Mouse (Mus musculus) liver, postnatal 0 days (tissue): ENCODE measurements at regions not wholly inside any gene's neighbourhood (a gene's known extent, or its start where the extent isn't known, plus 50 kb on each side); places are given as distances from the start of the nearest gene placed in this dataset.

Experiments used
- ATAC-seq: fragments of 200-750 bp; cut with Nextera tagmentation; 2 replicates; pipeline ENCODE4 v1.8.0; 2017; ENCODE audit warnings: mild to moderate bottlenecking, moderate library complexity
- DNase-seq: peaks from one replicate; pipeline ENCODE4 v3.0.0-alpha.2; 2016
- H3K27ac ChIP-seq: fragments of 300-500 bp; sonication (generic); 2 replicates; pipeline ENCODE4 v1.5.1; 2014; ENCODE audit warnings: antibody characterized with exemption, moderate library complexity, mild to moderate bottlenecking, low read depth
- H3K27me3 ChIP-seq: fragments of 300-500 bp; sonication (generic); 2 replicates; pipeline ENCODE4 v1.6.1; 2014; ENCODE audit warnings: low read length, control low read depth, mixed read lengths; ENCODE audit not compliant: insufficient read depth
- H3K36me3 ChIP-seq: fragments of 300-500 bp; sonication (generic); replicated peaks from 2 replicates; pipeline ENCODE4 v1.6.1; 2014; ENCODE audit warnings: mild to moderate bottlenecking, control low read depth, low read length, moderate library complexity, mixed read lengths; ENCODE audit not compliant: insufficient read depth
- H3K4me1 ChIP-seq: fragments of 300-500 bp; sonication (generic); 2 replicates; pipeline ENCODE4 v1.6.1; 2014; ENCODE audit warnings: antibody characterized with exemption, mild to moderate bottlenecking, control low read depth; ENCODE audit not compliant: insufficient read depth
- H3K4me2 ChIP-seq: fragments of 300-500 bp; sonication (generic); 2 replicates; pipeline ENCODE4 v1.6.1; 2014; ENCODE audit warnings: low read depth, mild to moderate bottlenecking, low read length, moderate library complexity, mixed read lengths
- H3K4me3 ChIP-seq: fragments of 300-500 bp; sonication (generic); 2 replicates; pipeline ENCODE4 v1.5.1; 2014; ENCODE audit warnings: low read depth, low read length
- H3K9ac ChIP-seq: fragments of 300-500 bp; sonication (generic); replicated peaks from 2 replicates; pipeline ENCODE4 v1.6.1; 2014; ENCODE audit warnings: mild to moderate bottlenecking, moderate library complexity
- H3K9me3 ChIP-seq: fragments of 300-500 bp; sonication (generic); 2 replicates; pipeline ENCODE4 v1.6.1; 2016; ENCODE audit warnings: mild to moderate bottlenecking, control low read depth, low read length, mixed read lengths
- CTCF ChIP-seq: sonication (generic); IDR thresholded peaks from 2 replicates; pipeline ENCODE4 v1.5.1; 2016; ENCODE audit warnings: antibody characterized with exemption, low read depth
- EP300 ChIP-seq: IDR thresholded peaks from 2 replicates; pipeline ENCODE4 v1.6.1; 2016; ENCODE audit warnings: antibody characterized with exemption, low read depth, mild to moderate bottlenecking
- WGBS: fragments of 180-500 bp; shearing (Covaris S2); extraction: QIAGEN DNeasy Blood & Tissue Kit; methylation state at CpG from one replicate; pipeline ENCODE4 v1.1.7; 2014; ENCODE audit not compliant: insufficient replicate concordance; 5-methylcytosine and 5-hydroxymethylcytosine counted together

DNA sequence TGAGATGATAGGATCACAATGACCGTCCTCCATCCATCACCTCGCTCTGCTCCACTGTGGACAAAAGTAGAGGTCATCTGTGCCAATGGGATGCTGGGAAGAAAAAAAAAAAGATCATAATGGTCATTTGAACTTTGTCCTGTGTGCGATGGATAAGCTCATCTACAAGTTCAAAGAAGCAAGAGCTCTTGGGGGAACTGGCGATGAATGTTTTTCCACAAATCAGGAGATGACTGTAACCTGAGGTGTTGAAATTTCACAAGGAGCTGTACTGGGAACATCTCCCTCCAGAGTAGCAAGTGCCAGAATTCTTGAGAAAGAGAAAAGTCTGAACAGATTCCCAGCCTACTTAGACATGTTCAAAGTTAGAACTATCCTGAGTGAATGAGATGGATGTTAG, 287.0 kb downstream of the Tns3 start:
- Histone ChIP-seq H3K27me3 (no peaks in the 10 kb centered on the region), H3K36me3 (no peaks in the 10 kb centered on the region), H3K27ac (no peak overlapping the region), H3K4me1 (no peaks in the 10 kb centered on the region), H3K9me3 (no peaks in the 10 kb centered on the region), H3K9ac (no peak overlapping the region), H3K4me2 (no peak overlapping the region), H3K4me3 (no peak overlapping the region)
- DNase-seq (no peak), ATAC-seq (no peak)
- TF ChIP-seq CTCF (no peak), EP300 (no peak)
- WGBS: 74% methylated on average over 4 of the region's 4 CpGs

DNA sequence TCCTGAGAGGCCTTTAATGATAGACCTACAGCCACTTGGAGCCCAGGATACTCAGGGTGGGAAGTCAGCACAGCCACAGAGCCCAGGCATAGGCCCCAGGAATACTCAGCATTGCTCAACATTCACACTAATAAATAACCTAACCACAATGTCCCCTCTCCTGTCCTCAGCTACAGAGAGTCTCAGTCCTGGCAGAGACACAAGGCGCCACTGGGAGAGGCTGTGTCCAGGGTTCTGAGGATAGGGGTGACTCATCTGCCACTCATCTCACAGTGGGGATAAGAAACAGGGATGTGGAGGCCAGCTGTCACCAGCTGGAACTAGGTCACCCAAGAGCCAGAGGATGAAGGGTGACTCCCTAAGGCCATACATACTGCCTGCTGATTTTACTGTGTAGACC, 298.8 kb downstream of the Tns3 start:
- Histone ChIP-seq H3K9ac (no peak overlapping the region), H3K4me2 (no peak overlapping the region), H3K36me3 (no peaks in the 10 kb centered on the region), H3K4me1 (no peaks in the 10 kb centered on the region), H3K27me3 (no peaks in the 10 kb centered on the region), H3K9me3 (no peaks in the 10 kb centered on the region), H3K27ac (no peak overlapping the region), H3K4me3 (no peak overlapping the region)
- ATAC-seq (no peak), DNase-seq (no peak)
- WGBS: 69% methylated on average over 1 of the region's 1 CpGs
- TF ChIP-seq EP300 (no peak), CTCF (no peak)

DNA sequence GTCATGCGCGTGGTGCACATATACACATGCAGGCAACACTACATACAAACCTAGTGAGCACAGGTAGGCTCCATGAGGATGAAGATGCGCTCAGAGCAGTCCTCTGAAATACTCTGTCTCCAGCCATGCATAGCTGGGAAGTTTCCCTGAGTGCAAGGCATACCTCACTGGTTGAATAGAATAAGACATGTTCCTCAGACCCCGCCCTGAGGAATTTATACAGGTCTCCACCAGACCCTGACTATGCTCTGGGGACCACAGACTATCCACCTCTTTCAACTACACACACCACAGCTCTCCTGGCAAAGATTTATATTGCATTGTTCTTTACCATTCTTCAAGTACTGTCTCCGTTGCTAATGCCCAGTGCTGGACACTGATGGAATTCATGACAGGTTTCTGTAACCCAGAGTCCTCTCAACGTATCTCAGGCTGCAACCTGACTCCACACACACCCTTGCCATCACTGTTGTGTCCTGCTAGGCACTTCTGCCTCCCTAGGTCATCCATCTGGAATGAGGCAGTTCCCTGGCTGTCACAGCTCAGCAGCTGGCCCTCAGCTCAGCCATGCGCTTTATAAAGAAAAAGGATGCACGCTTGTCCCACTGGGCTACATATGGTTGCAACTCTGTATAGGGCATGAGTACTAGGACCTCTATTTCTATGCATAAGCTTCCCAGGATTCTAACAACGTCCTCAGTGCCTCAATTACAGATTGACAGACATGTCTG, 299.5 kb downstream of the Tns3 start:
- H3K9me3 ChIP-seq: no peaks in the 10 kb centered on the region
- 70% methylated on average over 9 of the region's 9 CpGs for WGBS
- TF ChIP-seq CTCF (no peak), EP300 (no peak)
- no peak overlapping the region for H3K4me3 ChIP-seq
- H3K27me3 ChIP-seq: no peaks in the 10 kb centered on the region
- no peaks in the 10 kb centered on the region for H3K36me3 ChIP-seq
- H3K27ac ChIP-seq: no peak overlapping the region
- H3K4me1 ChIP-seq: no peaks in the 10 kb centered on the region
- H3K4me2 ChIP-seq: no peak overlapping the region
- DNase-seq (no peak), ATAC-seq (no peak)
- no peak overlapping the region for H3K9ac ChIP-seq

DNA sequence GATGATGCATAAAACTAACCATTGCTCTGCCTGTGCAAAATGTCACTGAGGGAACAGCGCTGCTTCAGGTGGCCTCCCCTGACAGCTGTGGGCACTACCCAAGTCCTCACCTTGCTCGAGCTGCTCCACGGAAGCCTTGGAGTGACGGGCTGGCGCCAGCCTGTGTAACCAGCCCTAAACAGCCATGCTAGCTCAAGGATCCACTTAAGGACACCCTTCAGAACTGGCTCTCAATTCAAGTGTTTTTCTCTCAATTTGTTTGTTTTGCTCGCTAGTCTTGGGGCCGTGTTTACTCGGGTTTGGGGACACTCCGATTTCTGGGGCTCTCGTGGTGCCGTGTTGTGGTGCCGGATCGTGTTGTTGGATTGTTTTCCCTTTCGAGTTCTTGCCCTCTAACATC, 319.4 kb downstream of the Tns3 start:
- Histone ChIP-seq H3K9me3 (no peaks in the 10 kb centered on the region), H3K4me1 (no peaks in the 10 kb centered on the region), H3K4me2 (no peak overlapping the region), H3K27ac (no peak overlapping the region), H3K4me3 (no peak overlapping the region), H3K36me3 (no peaks in the 10 kb centered on the region), H3K27me3 (no peaks in the 10 kb centered on the region), H3K9ac (no peak overlapping the region)
- 77% methylated on average over 14 of the region's 14 CpGs for WGBS
- ATAC-seq (no peak), DNase-seq (no peak)
- no peak for TF ChIP-seq EP300
- no peak for TF ChIP-seq CTCF

DNA sequence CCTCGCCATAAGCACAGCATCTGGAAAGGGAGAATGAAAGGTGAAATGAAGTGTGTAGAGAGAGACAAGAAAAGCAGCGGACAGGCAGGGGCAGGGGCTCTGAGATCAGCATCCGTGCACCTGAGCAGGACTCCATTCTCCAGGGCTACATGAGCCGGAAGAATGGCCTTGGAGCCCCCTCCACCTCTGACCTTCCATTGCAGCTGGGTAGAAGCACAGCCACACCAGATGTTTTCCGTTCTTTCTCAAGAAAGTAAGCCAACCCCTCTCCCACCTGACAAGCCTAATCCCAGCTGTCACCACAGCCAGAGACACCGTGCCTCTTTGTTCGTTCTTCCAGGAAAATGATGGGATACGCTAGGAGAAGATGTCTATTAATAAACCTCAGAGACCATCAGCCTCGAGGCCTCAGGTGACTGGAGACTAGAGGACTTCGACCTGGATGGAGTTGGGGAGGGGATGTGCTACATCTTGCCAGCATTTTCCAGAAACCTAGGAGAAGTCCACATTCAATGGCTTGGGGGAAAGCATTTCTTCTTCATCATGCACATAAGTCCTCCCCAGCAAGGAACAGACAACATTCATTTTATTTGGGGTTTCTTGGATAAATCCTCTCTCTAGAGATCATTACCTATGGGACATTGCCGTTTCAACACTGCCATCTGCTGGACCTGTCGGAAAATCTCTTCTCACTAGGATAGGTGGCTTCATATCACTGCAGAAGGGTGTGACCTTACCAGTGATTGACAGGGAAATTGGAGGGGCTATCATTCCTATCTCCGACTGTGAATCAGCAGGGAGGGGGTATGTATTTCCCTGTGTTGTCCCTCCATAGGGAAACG, 361.8 kb downstream of the Tns3 start:
- ATAC-seq: no peak
- 52% methylated on average over 14 of the region's 14 CpGs for WGBS

DNA sequence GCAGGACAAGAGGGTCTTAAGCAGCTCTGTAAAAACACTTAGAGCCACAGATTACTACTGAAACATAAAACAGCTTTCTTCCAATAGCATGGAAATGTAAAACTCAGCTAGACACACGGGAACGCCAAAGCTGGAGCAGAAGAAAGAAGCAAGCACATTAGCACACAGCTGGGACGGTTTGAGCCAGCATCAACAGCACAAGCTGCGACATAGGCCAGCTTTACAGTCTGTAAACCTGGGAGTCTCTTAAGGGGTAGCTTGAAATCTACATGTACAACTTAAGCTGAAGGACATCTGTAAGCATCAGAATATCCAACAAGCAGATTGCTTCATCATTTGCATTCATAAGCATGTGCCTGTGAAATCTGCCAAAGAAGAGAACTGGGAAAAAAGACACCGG, 366.9 kb downstream of the Tns3 start:
- Histone ChIP-seq H3K27ac (no peak overlapping the region), H3K27me3 (no peaks in the 10 kb centered on the region), H3K9ac (no peak overlapping the region), H3K4me2 (no peak overlapping the region), H3K4me3 (no peak overlapping the region), H3K36me3 (no peaks in the 10 kb centered on the region), H3K4me1 (no peaks in the 10 kb centered on the region), H3K9me3 (no peaks in the 10 kb centered on the region)
- ATAC-seq (no peak), DNase-seq (no peak)
- TF ChIP-seq EP300: no peak
- TF ChIP-seq CTCF: no peak
- 75% methylated on average over 5 of the region's 5 CpGs for WGBS

More for the DNA sequence above, 361.8 kb downstream of the Tns3 start:
- Histone ChIP-seq H3K36me3 (no peaks in the 10 kb centered on the region), H3K9me3 (no peaks in the 10 kb centered on the region), H3K4me2 (no peak overlapping the region), H3K4me3 (no peak overlapping the region), H3K4me1 (no peaks in the 10 kb centered on the region), H3K27ac (no peak overlapping the region), H3K9ac (no peak overlapping the region), H3K27me3 (no peaks in the 10 kb centered on the region)
- peak; percentile 62 for TF ChIP-seq CTCF
- TF ChIP-seq EP300: no peak
- peak; percentile 15 for DNase-seq
